Mouse (Mus musculus) frontal cortex, postnatal 14 days (tissue): Measurements from ENCODE around the gene Zfp768.
"Not testable (repeated sequence)": the region's sequence is repeated elsewhere in the genome, so short reads cannot be mapped to it uniquely, and the experiment has no call there.

ENCODE experiments used
- DNase-seq, 2 experiments: peaks; one replicate each; pipeline ENCODE4 v3.0.0; 2022; ENCODE audit warnings: low spot score in 2 of 2

The Zfp768 gene

GRCm38 (mm10) chr7:127357871-127358270 lies 12.5 kb upstream of the Zfp768 start:
- DNase-seq, result no peak

- no peak for DNase-seq
Observed at GRCm38 (mm10) chr7:127355796-127356195, 10.4 kb upstream of the Zfp768 start.

- no peak for DNase-seq
Observed at GRCm38 (mm10) chr7:127351230-127352004, 6.0 kb upstream of the Zfp768 start.

- no peak for DNase-seq
Observed at GRCm38 (mm10) chr7:127346676-127347075, 1.3 kb upstream of the Zfp768 start.

- DNase-seq, result peak in 1 of 2 experiments; percentile 32
Observed at GRCm38 (mm10) chr7:127345092-127345491, 297 bp downstream of the Zfp768 start.

- no peak for DNase-seq
Observed at GRCm38 (mm10) chr7:127344371-127344770, 1.0 kb downstream of the Zfp768 start.

- no peak for DNase-seq
Observed at GRCm38 (mm10) chr7:127343351-127344019, 1.9 kb downstream of the Zfp768 start.

GRCm38 (mm10) chr7:127342888-127343287 lies 2.5 kb downstream of the Zfp768 start:
- no peak for DNase-seq

GRCm38 (mm10) chr7:127342332-127342731 lies 3.1 kb downstream of the Zfp768 start:
- DNase-seq, result no peak

- DNase-seq, result not testable (repeated sequence)
Observed at GRCm38 (mm10) chr7:127341861-127342260, 3.5 kb downstream of the Zfp768 start.

- no peak for DNase-seq
Observed at GRCm38 (mm10) chr7:127341356-127341755, 4.0 kb downstream of the Zfp768 start.

GRCm38 (mm10) chr7:127337636-127338035 lies 7.8 kb downstream of the Zfp768 start:
- no peak for DNase-seq

GRCm38 (mm10) chr7:127335604-127336003 lies 9.8 kb downstream of the Zfp768 start:
- no peak for DNase-seq

- DNase-seq, result no peak
Observed at GRCm38 (mm10) chr7:127333240-127333639, 12.1 kb downstream of the Zfp768 start.

- peak in 1 of 2 experiments; percentile 44 for DNase-seq
Observed at GRCm38 (mm10) chr7:127326685-127327084, 18.7 kb downstream of the Zfp768 start.

- no peak for DNase-seq
Observed at GRCm38 (mm10) chr7:127325550-127325949, 19.8 kb downstream of the Zfp768 start.

GRCm38 (mm10) chr7:127324944-127325343 lies 20.4 kb downstream of the Zfp768 start:
- no peak for DNase-seq

GRCm38 (mm10) chr7:127322085-127322484 lies 23.3 kb downstream of the Zfp768 start:
- no peak for DNase-seq

GRCm38 (mm10) chr7:127321106-127321505 lies 24.3 kb downstream of the Zfp768 start:
- DNase-seq, result no peak

- DNase-seq, result no peak
Observed at GRCm38 (mm10) chr7:127313912-127314311, 31.5 kb downstream of the Zfp768 start.

- DNase-seq, result no peak
Observed at GRCm38 (mm10) chr7:127309951-127310350, 35.4 kb downstream of the Zfp768 start.

- DNase-seq, result peak in 1 of 2 experiments; percentile 43
Observed at GRCm38 (mm10) chr7:127308887-127309286, 36.5 kb downstream of the Zfp768 start.

GRCm38 (mm10) chr7:127308431-127308830 lies 37.0 kb downstream of the Zfp768 start:
- no peak for DNase-seq
